Mouse (Mus musculus) layer of hippocampus, postnatal 10 days (tissue): Measurements from ENCODE around the gene Macf1. TPM values are rescaled to one million over a fixed set of nuclear protein-coding genes. Genes with fewer than 3 reads are reported as not detected.
"Not testable (repeated sequence)": the region's sequence is repeated elsewhere in the genome, so short reads cannot be mapped to it uniquely, and the experiment has no call there.

Experiments
- DNase-seq, 2 experiments: peaks; one replicate each; pipeline ENCODE4 v3.0.0; 2021; ENCODE audit warnings: low spot score in 2 of 2
- total RNA-seq, 2 experiments: library from RNA; stranded (reverse); gene quantifications; 2 replicates each; pipeline ENCODE4 v1.2.3; 2021

Macf1 gene
- total RNA-seq, 2 experiments from 2014 or later: 242 to 248 TPM

- no peak for DNase-seq
Observed at GRCm38 (mm10) chr4:123453729-123454128, 230.4 kb downstream of the Macf1 start.

GRCm38 (mm10) chr4:123451991-123452390 is 232.2 kb downstream of the Macf1 start:
- DNase-seq: no peak

- no peak for DNase-seq
Observed at GRCm38 (mm10) chr4:123449304-123449703, 234.9 kb downstream of the Macf1 start.

DNA sequence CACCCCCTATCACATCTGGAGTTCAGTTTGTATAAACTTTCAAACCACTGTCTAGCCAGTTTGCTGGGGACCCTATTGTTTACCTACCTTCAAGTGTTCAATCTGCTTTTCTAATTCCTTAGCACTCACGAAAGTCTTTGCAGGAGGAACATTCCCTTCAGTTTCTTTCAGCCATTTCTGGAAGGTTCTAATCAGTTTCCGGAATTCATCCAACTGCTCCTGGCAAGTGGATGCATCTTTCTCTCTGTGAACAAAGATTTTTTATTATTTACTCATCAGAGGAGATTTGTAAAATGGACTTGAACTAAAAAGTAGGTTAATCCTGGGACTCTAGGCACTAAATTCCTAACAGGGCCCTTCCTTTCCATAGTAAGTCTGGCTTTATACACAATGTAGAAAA is 236.1 kb downstream of the Macf1 start:
- no peak for DNase-seq

DNA sequence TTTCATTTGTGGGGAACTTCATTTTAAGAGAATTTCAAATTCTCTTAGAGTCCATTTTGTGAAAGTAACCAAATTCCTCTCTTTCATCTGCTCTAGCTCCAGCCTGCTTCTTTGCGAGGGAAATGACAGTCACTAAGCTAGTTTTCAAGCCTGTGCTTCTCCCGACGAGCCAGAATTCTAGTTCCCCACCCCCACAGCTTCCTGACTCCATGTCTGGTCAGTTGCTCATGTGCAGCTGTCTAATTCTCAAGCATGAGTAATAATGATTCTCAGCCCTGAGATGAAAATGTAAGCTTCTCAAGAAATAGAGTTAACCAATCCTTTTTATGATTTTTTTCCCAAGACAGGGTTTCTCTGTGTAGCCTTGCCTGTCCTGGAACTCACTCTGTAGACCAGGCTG is 236.9 kb downstream of the Macf1 start:
- DNase-seq: no peak

DNA sequence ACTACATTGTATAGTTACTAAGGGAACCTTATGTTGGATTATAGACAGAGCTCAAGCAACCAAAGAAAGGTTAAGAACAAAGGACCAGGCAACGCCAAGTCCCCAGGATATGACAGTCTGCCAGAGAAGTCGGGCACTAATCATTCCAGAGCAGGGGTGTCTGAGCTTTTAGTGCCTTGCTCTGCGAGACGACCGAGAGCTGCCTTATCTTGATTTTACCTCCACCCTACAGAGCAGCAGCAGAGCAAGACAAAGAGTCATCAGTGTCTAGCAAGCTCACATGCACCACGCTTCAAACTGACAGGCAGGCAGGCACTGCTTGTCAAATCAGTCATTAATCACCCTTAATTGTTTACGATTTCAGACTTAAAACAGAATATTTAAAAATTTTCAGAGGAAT is 237.4 kb downstream of the Macf1 start:
- no peak for DNase-seq

DNA sequence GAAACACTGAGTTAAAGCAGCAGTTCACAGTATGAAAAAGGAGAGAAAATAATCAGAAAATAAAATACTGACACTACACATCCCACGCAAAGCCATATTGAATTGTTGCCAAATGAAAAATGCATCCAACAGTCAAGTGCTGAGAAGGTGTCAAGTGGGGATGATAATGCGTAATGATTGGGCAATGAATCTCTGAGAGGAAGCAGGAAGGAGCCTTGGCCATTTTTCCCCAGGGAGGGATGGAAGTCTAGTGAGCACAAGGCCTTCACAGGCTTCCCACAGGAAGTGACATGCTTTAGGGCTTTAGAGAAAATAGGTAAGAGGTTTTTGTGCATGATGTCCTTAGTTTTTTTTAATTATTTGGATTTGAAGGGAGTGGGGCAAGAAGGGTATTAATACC is 237.9 kb downstream of the Macf1 start:
- DNase-seq: not testable (repeated sequence)

DNA sequence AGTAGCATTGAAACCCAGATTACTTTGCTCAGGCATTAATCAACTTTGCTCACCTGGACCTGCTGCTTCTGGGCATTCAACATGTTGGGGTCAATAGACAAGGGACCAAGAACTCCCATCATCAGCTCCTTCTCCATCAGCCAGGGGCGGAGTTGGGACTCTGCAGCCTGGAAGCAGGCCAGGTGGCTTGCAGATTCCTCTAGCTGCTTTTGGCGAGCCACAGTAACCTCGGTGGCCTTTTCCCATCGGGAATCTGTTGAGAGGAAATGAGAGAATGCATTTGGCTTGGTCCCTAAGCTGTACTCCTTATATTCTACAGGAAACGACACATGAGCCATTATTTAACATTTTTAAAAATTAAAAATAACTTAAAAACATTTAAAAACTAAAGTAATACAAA is 245.7 kb downstream of the Macf1 start:
- no peak for DNase-seq

DNA sequence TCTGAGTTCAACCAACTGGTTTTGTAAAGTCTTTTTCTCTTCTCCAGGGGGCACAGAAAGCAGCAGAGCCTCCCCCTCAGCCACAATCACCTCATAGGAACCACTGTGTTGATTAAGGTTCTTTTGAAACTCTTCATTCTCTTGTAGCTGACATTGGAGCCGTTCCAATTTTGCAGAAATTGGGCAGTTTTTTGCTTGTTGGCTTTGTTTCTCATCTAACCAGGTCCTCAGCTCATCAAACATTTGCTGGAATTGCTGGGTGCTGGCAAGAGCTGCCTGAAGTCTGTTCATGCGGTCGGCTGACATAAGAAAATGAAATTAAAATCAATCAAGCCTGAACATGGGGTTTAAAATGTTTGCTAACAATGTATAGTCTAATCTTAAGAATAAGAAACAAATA is 251.0 kb downstream of the Macf1 start:
- no peak for DNase-seq

DNA sequence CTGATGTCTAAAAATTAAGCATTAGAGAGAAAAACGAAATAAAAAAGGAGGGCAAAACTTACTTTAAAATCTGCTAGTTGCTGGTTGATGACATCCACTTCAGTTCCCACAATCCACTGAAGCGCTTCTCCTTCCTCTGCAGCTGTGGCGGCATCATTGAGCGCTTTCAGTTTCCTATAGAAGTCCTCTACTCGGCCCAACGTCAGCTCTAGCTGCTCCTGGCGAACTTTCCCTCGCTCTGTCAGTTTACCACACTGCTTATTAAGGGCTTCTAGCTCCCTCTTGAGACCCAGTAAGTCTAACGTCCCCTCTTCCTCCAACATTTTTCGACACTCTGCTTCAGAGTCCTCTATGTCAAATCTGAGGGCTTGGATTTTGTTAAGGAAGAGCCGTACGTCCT is 252.2 kb downstream of the Macf1 start:
- DNase-seq: no peak

- no peak for DNase-seq
Observed at GRCm38 (mm10) chr4:123427900-123428684, 256.1 kb downstream of the Macf1 start.

DNA sequence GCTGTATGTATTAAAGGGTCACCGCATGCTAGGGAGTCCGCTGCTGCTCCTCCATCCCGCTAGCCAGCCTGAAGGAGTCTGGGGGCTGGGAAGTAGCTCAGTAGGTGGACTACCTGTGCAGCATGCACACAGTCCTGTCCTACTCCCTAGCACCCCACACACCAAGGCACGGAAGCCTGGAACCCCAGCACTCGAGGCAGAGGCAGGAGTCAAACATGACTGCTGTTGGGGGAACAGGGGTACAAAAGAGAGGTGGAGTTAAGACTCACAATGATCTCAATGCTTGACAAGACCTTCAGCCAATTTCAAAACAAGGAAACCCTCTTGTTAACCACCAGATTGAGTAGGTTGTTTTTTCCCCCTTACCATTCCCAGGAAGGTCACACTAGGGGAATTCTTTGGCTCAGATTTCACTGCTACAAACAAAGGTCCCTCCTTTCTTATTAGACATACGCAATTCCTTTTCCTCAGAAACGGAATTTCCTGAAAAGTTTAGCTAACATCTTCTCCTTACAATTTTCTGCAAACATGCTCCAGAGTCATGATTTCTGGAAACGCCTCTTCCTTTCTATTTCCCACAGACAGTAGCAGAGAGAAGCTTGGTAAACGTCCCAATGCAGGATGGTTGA is 256.8 kb downstream of the Macf1 start:
- DNase-seq: no peak

- DNase-seq: no peak
Observed at GRCm38 (mm10) chr4:123426429-123427080, 257.6 kb downstream of the Macf1 start.

- no peak for DNase-seq
Observed at GRCm38 (mm10) chr4:123425672-123426272, 258.4 kb downstream of the Macf1 start.

DNA sequence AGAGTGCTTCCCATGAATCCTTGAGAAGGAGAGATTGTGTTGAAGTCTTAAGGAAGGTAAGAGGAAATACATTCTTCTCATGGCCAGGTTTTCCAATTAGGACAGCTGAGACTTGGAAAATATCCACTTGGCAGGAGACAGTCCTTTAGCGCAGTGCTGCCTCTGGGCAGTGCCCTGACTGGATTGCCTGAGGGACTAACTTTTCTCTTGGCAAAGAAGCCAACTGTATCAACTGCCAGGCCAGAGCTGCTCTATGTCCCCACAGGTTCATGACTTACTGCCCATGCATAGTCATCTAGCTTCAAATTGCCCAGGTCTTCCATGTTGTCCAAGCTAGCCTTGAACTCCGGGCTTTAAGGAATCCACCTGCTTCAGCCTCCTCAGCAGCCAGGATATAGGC is 260.1 kb downstream of the Macf1 start:
- no peak for DNase-seq

DNA sequence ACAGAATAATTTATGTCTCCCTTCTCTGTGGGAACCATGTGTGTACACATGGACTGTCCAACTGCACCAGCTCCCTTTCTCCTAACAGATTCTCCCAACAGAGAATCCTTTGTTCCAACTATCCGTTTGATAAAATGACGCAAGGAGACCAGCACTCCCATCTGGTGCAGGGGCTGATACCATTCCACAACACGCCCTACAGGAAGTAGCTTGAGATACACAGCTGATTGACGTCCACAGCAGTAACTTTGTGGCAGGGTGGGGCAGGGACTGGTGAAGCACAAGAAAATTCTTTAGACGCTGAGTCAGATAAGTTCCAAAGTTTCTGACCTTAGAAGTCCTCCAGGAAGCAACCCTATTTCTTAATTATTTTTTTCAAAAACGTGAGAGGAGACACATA is 261.3 kb downstream of the Macf1 start:
- DNase-seq: no peak

- DNase-seq: no peak
Observed at GRCm38 (mm10) chr4:123418032-123418431, 266.1 kb downstream of the Macf1 start.

DNA sequence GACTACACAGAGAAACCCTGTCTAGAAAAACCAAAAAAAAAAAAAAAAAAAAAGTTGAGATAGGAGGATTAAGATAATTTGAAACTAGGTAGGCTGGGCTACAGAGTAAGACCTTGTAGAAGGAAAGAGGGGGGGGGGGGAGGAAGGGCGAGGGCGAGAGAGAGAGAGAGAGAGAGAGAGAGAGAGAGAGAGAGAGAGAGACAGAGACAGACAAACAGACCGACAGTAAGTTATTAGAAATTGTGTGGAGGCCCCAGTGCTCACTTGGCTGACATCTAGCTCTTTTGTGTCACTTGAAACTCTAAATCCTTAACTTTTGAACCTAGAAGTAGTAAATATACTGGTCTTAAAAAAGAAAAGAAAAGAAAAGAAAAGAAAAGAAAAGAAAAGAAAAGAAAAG is 266.7 kb downstream of the Macf1 start:
- no peak for DNase-seq

DNA sequence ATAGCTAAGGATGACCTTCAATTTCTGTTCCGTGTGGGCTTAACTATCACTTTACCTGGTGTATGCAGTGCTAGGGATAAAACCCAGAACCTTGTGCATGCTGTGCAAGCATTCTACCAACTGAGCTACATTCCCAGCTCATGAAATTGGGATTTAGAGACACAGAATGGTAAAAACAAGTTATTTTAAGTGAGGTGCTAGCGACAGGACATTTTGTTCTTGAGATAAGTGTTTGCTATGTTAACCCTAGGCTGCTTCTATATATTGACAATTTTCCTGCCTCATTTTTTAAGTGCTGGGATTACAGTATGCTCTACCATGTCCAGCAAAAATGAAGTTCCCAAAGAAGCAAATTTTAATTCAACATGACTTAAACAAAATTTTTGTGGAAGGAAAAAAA is 267.3 kb downstream of the Macf1 start:
- DNase-seq: no peak

- DNase-seq: no peak
Observed at GRCm38 (mm10) chr4:123415566-123415965, 268.6 kb downstream of the Macf1 start.

DNA sequence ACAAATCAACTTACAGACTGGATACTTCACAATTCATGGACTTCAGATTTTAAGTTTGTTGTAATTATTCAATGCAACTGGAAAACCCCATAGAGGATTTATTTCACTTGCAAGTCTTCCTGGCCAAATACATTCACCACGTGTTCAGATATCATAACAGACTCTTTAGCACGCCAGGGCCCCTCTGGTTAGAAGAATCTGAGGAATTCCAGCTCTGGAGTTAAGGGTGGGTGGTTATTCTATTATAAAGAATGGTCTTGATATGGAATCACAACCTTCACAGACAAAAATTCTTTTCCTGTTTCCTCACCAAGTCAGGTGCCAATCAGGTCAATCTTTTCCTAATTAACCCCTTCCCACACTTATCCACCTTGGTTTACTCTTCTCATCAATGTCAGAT is 270.3 kb downstream of the Macf1 start:
- DNase-seq: no peak

DNA sequence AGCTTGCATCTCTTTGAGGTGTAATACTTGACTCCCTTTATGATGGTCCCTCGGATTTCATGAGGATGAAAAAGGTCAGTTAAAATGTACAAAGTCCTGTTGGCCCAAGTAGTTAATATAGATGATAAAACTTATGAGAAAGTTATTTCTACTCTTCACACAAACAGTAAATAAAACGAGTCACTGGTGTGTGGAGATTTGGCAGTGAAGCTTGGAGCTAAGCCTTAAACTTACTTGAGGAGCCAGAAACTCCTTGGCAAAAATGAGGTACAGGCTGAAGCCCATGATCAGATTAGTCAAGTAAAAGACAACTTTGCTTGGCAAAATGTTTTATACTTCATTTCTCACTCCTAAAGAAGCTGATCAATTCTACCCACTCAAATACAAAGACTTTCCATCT is 271.2 kb downstream of the Macf1 start:
- no peak for DNase-seq
